Mouse (Mus musculus): ENCODE measurements at regions not wholly inside any gene's neighbourhood (a gene's known extent, or its start where the extent isn't known, plus 50 kb on each side); places are given as distances from the start of the nearest gene placed in this dataset.

- DNase-seq = no peak
Measured at GRCm38 (mm10) chr11:63402741-63403140, 274.0 kb downstream of the Pmp22 start.

GRCm38 (mm10) chr11:63404719-63405118 is 275.9 kb downstream of the Pmp22 start:
- DNase-seq = peak; percentile 83

GRCm38 (mm10) chr11:63409431-63409830 is 280.6 kb downstream of the Pmp22 start:
- DNase-seq = no peak

GRCm38 (mm10) chr11:63410921-63411320 is 282.1 kb downstream of the Pmp22 start:
- DNase-seq = no peak

- no peak for DNase-seq
Measured at GRCm38 (mm10) chr11:63412364-63412991, 283.7 kb downstream of the Pmp22 start.

- no peak for DNase-seq
Measured at GRCm38 (mm10) chr11:63413106-63413505, 284.3 kb downstream of the Pmp22 start.

- no peak for DNase-seq
Measured at GRCm38 (mm10) chr11:63413621-63414020, 284.8 kb downstream of the Pmp22 start.

- DNase-seq = no peak
Measured at GRCm38 (mm10) chr11:63418042-63418776, 289.4 kb downstream of the Pmp22 start.

- no peak for DNase-seq
Measured at GRCm38 (mm10) chr11:63420341-63420740, 291.6 kb downstream of the Pmp22 start.

GRCm38 (mm10) chr11:63422069-63422468 is 293.3 kb downstream of the Pmp22 start:
- DNase-seq = no peak

GRCm38 (mm10) chr11:63424319-63424718 is 295.5 kb downstream of the Pmp22 start:
- no peak for DNase-seq

- DNase-seq = no peak
Measured at GRCm38 (mm10) chr11:63425741-63426140, 297.0 kb downstream of the Pmp22 start.

- DNase-seq = no peak
Measured at GRCm38 (mm10) chr11:63453786-63454185, 325.0 kb downstream of the Pmp22 start.

- no peak for DNase-seq
Measured at GRCm38 (mm10) chr11:63454910-63455531, 326.2 kb downstream of the Pmp22 start.

- no peak for DNase-seq
Measured at GRCm38 (mm10) chr11:63456356-63456755, 327.6 kb downstream of the Pmp22 start.

GRCm38 (mm10) chr11:63457250-63457649 is 328.5 kb downstream of the Pmp22 start:
- no peak for DNase-seq

- no peak for DNase-seq
Measured at GRCm38 (mm10) chr11:63460146-63460545, 331.4 kb downstream of the Pmp22 start.

GRCm38 (mm10) chr11:63463797-63464331 is 335.1 kb downstream of the Pmp22 start:
- DNase-seq = no peak

- peak; percentile 6 for DNase-seq
Measured at GRCm38 (mm10) chr11:63465941-63466340, 337.2 kb downstream of the Pmp22 start.

- no peak for DNase-seq
Measured at GRCm38 (mm10) chr11:63466541-63466940, 337.8 kb downstream of the Pmp22 start.

GRCm38 (mm10) chr11:63474831-63475230 is 346.0 kb downstream of the Pmp22 start:
- DNase-seq = no peak

- no peak for DNase-seq
Measured at GRCm38 (mm10) chr11:63481676-63482310, 353.0 kb downstream of the Pmp22 start.

- DNase-seq = no peak
Measured at GRCm38 (mm10) chr11:63482593-63482992, 353.8 kb downstream of the Pmp22 start.

All from adrenal gland, postnatal 25 days (tissue).